Mouse (Mus musculus): Measurements from ENCODE around the gene Rps28. TPM values are rescaled to one million over a fixed set of nuclear protein-coding genes. Genes with fewer than 3 reads are reported as not detected.
"Not testable (repeated sequence)": the region's sequence is repeated elsewhere in the genome, so short reads cannot be mapped to it uniquely, and the experiment has no call there.

Rps28 gene
- polyA plus RNA-seq, 1 experiment from 2014 or later: 1,168 TPM

GRCm38 (mm10) chr17:33825462-33825861 is 1.1 kb upstream of the Rps28 start:
- peak overlapping the region; percentile 79 for H3K4me3 ChIP-seq
- H3K9me3 ChIP-seq: no peaks in the 10 kb centered on the region
- ATAC-seq (ENCODE audit: insufficient number of reproducible peaks, insufficient read depth, low FRiP score, low TSS enrichment, low read depth): no peak
- no peak overlapping the region; the same call in 1 of the 2 replicates for H3K27ac ChIP-seq
- peak overlapping the region; percentile 95 for H3K4me2 ChIP-seq
- WGBS: 76% methylated on average over 8 of the region's 8 CpGs
- H3K4me1 ChIP-seq: peaks cover 45% of the 10 kb centered on the region
- no peaks in the 10 kb centered on the region for H3K27me3 ChIP-seq
- peak overlapping the region; percentile 88 for H3K9ac ChIP-seq
- H3K36me3 ChIP-seq: peaks cover 53% of the 10 kb centered on the region

- Histone ChIP-seq H3K27ac (peak overlapping the region; percentile 91), H3K4me3 (peak overlapping the region; percentile 79), H3K4me1 (peaks cover 45% of the 10 kb centered on the region), H3K4me2 (peak overlapping the region; percentile 95), H3K36me3 (peaks cover 53% of the 10 kb centered on the region), H3K9ac (peak overlapping the region; percentile 88)
- not testable (repeated sequence) for H3K9me3 ChIP-seq, H3K27me3 ChIP-seq
- ATAC-seq (ENCODE audit: insufficient number of reproducible peaks, insufficient read depth, low FRiP score, low TSS enrichment, low read depth): 0 out of 2 replicates have a peak, but pooled peaks have one; percentile 4
- WGBS: 8% methylated on average over 6 of the region's 6 CpGs
These were observed 602 bp upstream of the Rps28 start for GRCm38 (mm10) chr17:33824997-33825330.

- H3K9me3 ChIP-seq; H3K27me3 ChIP-seq; H3K27ac ChIP-seq; ATAC-seq (ENCODE audit: insufficient number of reproducible peaks, insufficient read depth, low FRiP score, low TSS enrichment, low read depth): not testable (repeated sequence)
- Histone ChIP-seq H3K4me1 (peaks cover 49% of the 10 kb centered on the region), H3K36me3 (peaks cover 54% of the 10 kb centered on the region), H3K4me3 (peak overlapping the region; percentile 79), H3K9ac (peak overlapping the region; percentile 88), H3K4me2 (peak overlapping the region; percentile 95)
- 86% methylated on average over 8 of the region's 8 CpGs for WGBS
These were observed 1.2 kb downstream of the Rps28 start for GRCm38 (mm10) chr17:33823171-33823570.

- Histone ChIP-seq H3K9me3 (no peaks in the 10 kb centered on the region), H3K4me3 (peak overlapping the region; percentile 79; the same call in 1 of the 2 replicates), H3K27ac (no peak overlapping the region), H3K4me1 (peaks cover 48% of the 10 kb centered on the region), H3K36me3 (peaks cover 50% of the 10 kb centered on the region), H3K4me2 (peak overlapping the region; percentile 95), H3K27me3 (no peaks in the 10 kb centered on the region), H3K9ac (peak overlapping the region; percentile 88)
- WGBS: 77% methylated on average over 1 of the region's 1 CpGs
- ATAC-seq (ENCODE audit: insufficient number of reproducible peaks, insufficient read depth, low FRiP score, low TSS enrichment, low read depth): no peak
These were observed 1.9 kb downstream of the Rps28 start for GRCm38 (mm10) chr17:33822436-33822959.

GRCm38 (mm10) chr17:33817969-33818643 is 6.3 kb downstream of the Rps28 start:
- peak overlapping the region; percentile 58 for H3K4me3 ChIP-seq
- 19% methylated on average over 33 of the region's 33 CpGs for WGBS
- ATAC-seq (ENCODE audit: insufficient number of reproducible peaks, insufficient read depth, low FRiP score, low TSS enrichment, low read depth): peak; percentile 17; the same call in 1 of the 2 replicates

GRCm38 (mm10) chr17:33817184-33817968 is 7.0 kb downstream of the Rps28 start:
- peaks cover 42% of the 10 kb centered on the region for H3K36me3 ChIP-seq
- under 1% methylated on average over 69 of the region's 89 CpGs for WGBS
- peak; percentile 97 for ATAC-seq (ENCODE audit: insufficient number of reproducible peaks, insufficient read depth, low FRiP score, low TSS enrichment, low read depth)

More at GRCm38 (mm10) chr17:33817969-33818643, 6.3 kb downstream of the Rps28 start:
- H3K4me1 ChIP-seq: peaks cover 30% of the 10 kb centered on the region
- H3K4me2 ChIP-seq: peak overlapping the region; percentile 92
- peaks cover 49% of the 10 kb centered on the region for H3K36me3 ChIP-seq
- peak overlapping the region; percentile 90 for H3K27ac ChIP-seq
- no peaks in the 10 kb centered on the region for H3K27me3 ChIP-seq
- H3K9me3 ChIP-seq: no peaks in the 10 kb centered on the region
- H3K9ac ChIP-seq: peak overlapping the region; percentile 83

GRCm38 (mm10) chr17:33816612-33817011 is 7.8 kb downstream of the Rps28 start:
- H3K27ac ChIP-seq: peak overlapping the region; percentile 90; the same call in 1 of the 2 replicates
- H3K9ac ChIP-seq: no peak overlapping the region; the same call in 1 of the 2 replicates
- no peaks in the 10 kb centered on the region for H3K9me3 ChIP-seq
- peaks cover 34% of the 10 kb centered on the region for H3K36me3 ChIP-seq
- no peak for ATAC-seq (ENCODE audit: insufficient number of reproducible peaks, insufficient read depth, low FRiP score, low TSS enrichment, low read depth)
- no peaks in the 10 kb centered on the region for H3K27me3 ChIP-seq
- H3K4me3 ChIP-seq: peak overlapping the region; percentile 58; the same call in 1 of the 2 replicates
- 71% methylated on average over 5 of the region's 5 CpGs for WGBS
- H3K4me2 ChIP-seq: peak overlapping the region; percentile 92
- H3K4me1 ChIP-seq: peaks cover 15% of the 10 kb centered on the region

More at GRCm38 (mm10) chr17:33817184-33817968, 7.0 kb downstream of the Rps28 start:
- Histone ChIP-seq H3K9ac (peak overlapping the region; percentile 83), H3K27ac (peak overlapping the region; percentile 90), H3K4me2 (peak overlapping the region; percentile 92), H3K4me1 (peaks cover 23% of the 10 kb centered on the region), H3K9me3 (no peaks in the 10 kb centered on the region), H3K27me3 (no peaks in the 10 kb centered on the region), H3K4me3 (peak overlapping the region; percentile 58)

GRCm38 (mm10) chr17:33815399-33815798 is 9.0 kb downstream of the Rps28 start:
- Histone ChIP-seq H3K4me1 (peaks cover 23% of the 10 kb centered on the region), H3K4me2 (no peak overlapping the region), H3K27ac (no peak overlapping the region), H3K36me3 (peaks cover 22% of the 10 kb centered on the region), H3K9ac (no peak overlapping the region), H3K9me3 (no peaks in the 10 kb centered on the region), H3K4me3 (no peak overlapping the region), H3K27me3 (no peaks in the 10 kb centered on the region)
- 93% methylated on average over 6 of the region's 6 CpGs for WGBS
- ATAC-seq (ENCODE audit: insufficient number of reproducible peaks, insufficient read depth, low FRiP score, low TSS enrichment, low read depth): no peak

- Histone ChIP-seq H3K9ac (no peak overlapping the region), H3K9me3 (no peaks in the 10 kb centered on the region), H3K27ac (no peak overlapping the region), H3K4me3 (no peak overlapping the region), H3K36me3 (no peaks in the 10 kb centered on the region), H3K27me3 (no peaks in the 10 kb centered on the region), H3K4me2 (no peak overlapping the region), H3K4me1 (peaks cover 16% of the 10 kb centered on the region)
- ATAC-seq (ENCODE audit: insufficient number of reproducible peaks, insufficient read depth, low FRiP score, low TSS enrichment, low read depth): no peak
- WGBS: 69% methylated on average over 4 of the region's 4 CpGs
These were observed 11.4 kb downstream of the Rps28 start for GRCm38 (mm10) chr17:33812990-33813389.

- no peak overlapping the region for H3K4me3 ChIP-seq
- 53% methylated on average over 3 of the region's 3 CpGs for WGBS
- H3K27me3 ChIP-seq: no peaks in the 10 kb centered on the region
- no peak for ATAC-seq (ENCODE audit: insufficient number of reproducible peaks, insufficient read depth, low FRiP score, low TSS enrichment, low read depth)
- H3K36me3 ChIP-seq: no peaks in the 10 kb centered on the region
- no peaks in the 10 kb centered on the region for H3K9me3 ChIP-seq
- no peak overlapping the region for H3K9ac ChIP-seq
- no peak overlapping the region; the same call in 1 of the 2 replicates for H3K27ac ChIP-seq
- H3K4me2 ChIP-seq: no peak overlapping the region
- H3K4me1 ChIP-seq: peaks cover 12% of the 10 kb centered on the region
These were observed 11.9 kb downstream of the Rps28 start for GRCm38 (mm10) chr17:33812475-33812874.

GRCm38 (mm10) chr17:33811142-33811516 is 13.2 kb downstream of the Rps28 start:
- Histone ChIP-seq H3K4me3 (peak overlapping the region; percentile 58), H3K9ac (peak overlapping the region; percentile 74), H3K36me3 (no peaks in the 10 kb centered on the region), H3K27me3 (no peaks in the 10 kb centered on the region), H3K4me1 (peaks cover 9% of the 10 kb centered on the region), H3K4me2 (peak overlapping the region; percentile 88), H3K9me3 (no peaks in the 10 kb centered on the region), H3K27ac (no peak overlapping the region; the same call in 1 of the 2 replicates)
- no peak for ATAC-seq (ENCODE audit: insufficient number of reproducible peaks, insufficient read depth, low FRiP score, low TSS enrichment, low read depth)
- WGBS: 22% methylated on average over 7 of the region's 7 CpGs
